1 mouse cellular context compared by ENCODE assay signal in the genomic region with DNA sequence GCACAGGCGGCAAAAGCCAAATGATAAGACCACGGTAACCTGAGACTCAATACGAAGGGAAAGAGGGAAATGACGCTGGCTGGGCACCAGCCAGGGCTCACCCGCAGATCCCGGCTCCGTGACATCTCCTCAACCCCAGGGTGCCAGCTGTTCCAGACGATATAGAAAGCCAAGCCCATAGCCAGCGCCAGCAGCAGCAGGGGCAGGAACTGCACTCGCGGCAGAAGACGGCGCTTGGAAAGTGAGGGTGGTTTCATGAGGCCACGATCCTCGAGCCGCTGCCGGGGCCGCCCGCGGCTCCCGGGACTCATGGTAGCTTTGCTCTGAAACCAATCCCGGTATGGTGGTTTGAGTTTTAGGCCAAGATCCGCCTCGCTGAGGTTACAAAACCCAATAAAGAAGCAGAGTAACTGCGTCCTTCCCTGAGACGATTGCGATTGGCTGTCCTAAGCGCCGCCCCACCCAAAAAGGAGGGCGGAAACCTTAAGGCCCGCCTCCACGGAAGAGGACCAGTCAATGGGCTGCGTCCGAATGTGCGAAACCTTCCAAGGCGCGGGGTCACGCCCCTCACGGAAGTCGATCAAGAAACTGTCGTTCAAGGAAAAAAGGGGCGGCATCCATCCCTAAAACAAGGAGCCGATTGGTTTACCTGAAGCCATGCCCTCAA.
TF ChIP-seq lines count a peak whose summit lies in the region.

TSS of gene Qpctl (minus strand) at position 417 of the 667 bp plus-strand sequence.

TF ChIP-seq in CH12.LX, 34 proteins besides CTCF, POLR2A, EP300 and RAD21 (continued from another document):
- TF ChIP-seq GABPA (IDR thresholded peaks at IDR 0.05; ENCODE audit: insufficient replicate concordance, low read depth, low read length) (no peak), TBP (conservative IDR thresholded peaks at IDR 0.05; ENCODE audit: low read depth, low read length) (peak; percentile 88), MAZ (IDR thresholded peaks at IDR 0.05; ENCODE audit: low read depth, low read length) (no peak), USF2 (conservative IDR thresholded peaks at IDR 0.05; ENCODE audit: low read depth, low read length) (no peak), RCOR1 (conservative IDR thresholded peaks at IDR 0.05; ENCODE audit: low read depth, low read length) (0 out of 2 replicates have a peak, but pooled peaks have one; percentile 44), ZC3H11A (IDR thresholded peaks at IDR 0.05; ENCODE audit: low read depth, low read length) (no peak), MAX (IDR thresholded peaks at IDR 0.05; ENCODE audit: low read length) (0 out of 2 replicates have a peak, but pooled peaks have one; percentile 27), MYC (IDR thresholded peaks at IDR 0.05; ENCODE audit: low read depth, low read length) (0 out of 2 replicates have a peak, but pooled peaks have one; percentile 32), IRF4 (IDR thresholded peaks at IDR 0.05; ENCODE audit: low read depth, low read length) (no peak), ELF1 (IDR thresholded peaks at IDR 0.05; ENCODE audit: low read depth, low read length) (peak; percentile 85), SIN3A (IDR thresholded peaks at IDR 0.05; ENCODE audit: low read length) (no peak; the same call in none of the 2 replicates), USF1 (IDR thresholded peaks at IDR 0.05; ENCODE audit: low read depth, low read length) (no peak), TCF12 (IDR thresholded peaks at IDR 0.05; ENCODE audit: low read depth, low read length) (peak; percentile 72), UBTF (IDR thresholded peaks at IDR 0.05; ENCODE audit: low read depth, low read length) (no peak), JUND (conservative IDR thresholded peaks at IDR 0.05; ENCODE audit: low read depth, low read length) (no peak), CHD2 (IDR thresholded peaks at IDR 0.05; ENCODE audit: low read length) (peak; percentile 64), ZNF384 (IDR thresholded peaks at IDR 0.05; ENCODE audit: low read depth, low read length) (no peak), MXI1 (IDR thresholded peaks at IDR 0.05; ENCODE audit: low read depth, low read length) (no peak; the same call in 1 of the 2 replicates), BHLHE40 (IDR thresholded peaks at IDR 0.05; ENCODE audit: low read depth, low read length) (0 out of 2 replicates have a peak, but pooled peaks have one; percentile 14), ZMIZ1 (IDR thresholded peaks at IDR 0.05; ENCODE audit: low read depth, low read length) (peak; percentile 86)
